Mouse (Mus musculus) hindbrain, postnatal 0 days (tissue): Measurements from ENCODE around the gene Dnajb6. TPM values are rescaled to one million over a fixed set of nuclear protein-coding genes. Genes with fewer than 3 reads are reported as not detected.
A peak's percentile ranks its signal among the peaks of the same experiment; 100 is the strongest.

Source experiments
- ATAC-seq: fragments of 200-750 bp; cut with Nextera tagmentation; 2 replicates; pipeline ENCODE4 v1.8.0; 2017; ENCODE audit warnings: mild to moderate bottlenecking, moderate TSS enrichment, moderate library complexity
- DNase-seq: peaks from one replicate; pipeline ENCODE4 v3.0.0-alpha.2; 2015; ENCODE audit warnings: low spot score
- H3K27ac ChIP-seq: fragments of 300-500 bp; sonication (generic); 2 replicates; pipeline ENCODE4 v1.5.1; 2014; ENCODE audit warnings: mild to moderate bottlenecking
- H3K27me3 ChIP-seq: fragments of 300-500 bp; sonication (generic); 2 replicates; pipeline ENCODE4 v1.6.1; 2014; ENCODE audit warnings: low read length, mixed read lengths; ENCODE audit not compliant: insufficient read depth
- H3K36me3 ChIP-seq: fragments of 300-500 bp; sonication (generic); 2 replicates; pipeline ENCODE4 v1.6.1; 2014; ENCODE audit warnings: low read length, mixed read lengths; ENCODE audit not compliant: insufficient read depth
- H3K4me1 ChIP-seq: fragments of 300-500 bp; sonication (generic); 2 replicates; pipeline ENCODE4 v1.6.1; 2014; ENCODE audit warnings: antibody characterized with exemption, low read length, mixed read lengths; ENCODE audit not compliant: insufficient read depth
- H3K4me2 ChIP-seq: fragments of 300-500 bp; sonication (generic); 2 replicates; pipeline ENCODE4 v1.6.1; 2014; ENCODE audit warnings: low read depth, mild to moderate bottlenecking, low read length, moderate library complexity, mixed read lengths
- H3K4me3 ChIP-seq: fragments of 300-500 bp; sonication (generic); 2 replicates; pipeline ENCODE4 v1.5.1; 2014; ENCODE audit warnings: low read length
- H3K9ac ChIP-seq: fragments of 300-500 bp; sonication (generic); replicated peaks from 2 replicates; pipeline ENCODE4 v1.6.1; 2014; ENCODE audit warnings: mild to moderate bottlenecking, low read length, moderate library complexity, mixed read lengths
- H3K9me3 ChIP-seq: fragments of 300-500 bp; sonication (generic); 2 replicates; pipeline ENCODE4 v1.6.1; 2016; ENCODE audit warnings: low read length, mixed read lengths
- CTCF ChIP-seq: IDR thresholded peaks from 2 replicates; pipeline ENCODE4 v1.5.1; 2016; ENCODE audit warnings: antibody characterized with exemption, control low read depth, low read depth
- WGBS: fragments of 180-500 bp; shearing (Covaris S2); extraction: QIAGEN DNeasy Blood & Tissue Kit; methylation state at CpG from one replicate; pipeline ENCODE4 v1.1.7; 2014; 5-methylcytosine and 5-hydroxymethylcytosine counted together
- polyA plus RNA-seq: library from polyadenylated mRNA; unstranded; fragments of >200 nt; fragmentation: Nextera tagmentation; extraction: Ambion mirVana; gene quantifications from 2 replicates; pipeline ENCODE4 v1.2.1, GENCODE M21; 2015
- total RNA-seq: library from RNA; depleted of rRNA; stranded (reverse); fragments of >200 nt; gene quantifications from 2 replicates; pipeline ENCODE4 v1.2.3, GENCODE M21; 2014

Gene Dnajb6
- total and polyA plus RNA-seq, 2 experiments from 2014 or later: 96.3 to 292 TPM

GRCm38 (mm10) chr5:29816523-29817242 lies 81.2 kb downstream of the Dnajb6 start:
- no peak for TF ChIP-seq CTCF
- H3K4me1 ChIP-seq: no peaks in the 10 kb centered on the region
- no peaks in the 10 kb centered on the region for H3K36me3 ChIP-seq
- WGBS: over 99% methylated on average over 5 of the region's 5 CpGs
- no peak for DNase-seq
- H3K27ac ChIP-seq: no peak overlapping the region
- H3K4me2 ChIP-seq: no peak overlapping the region
- no peak overlapping the region for H3K4me3 ChIP-seq
- no peaks in the 10 kb centered on the region for H3K27me3 ChIP-seq
- no peak for ATAC-seq
- H3K9ac ChIP-seq: no peak overlapping the region
- H3K9me3 ChIP-seq: no peaks in the 10 kb centered on the region

- H3K9me3 ChIP-seq: no peaks in the 10 kb centered on the region
- H3K27me3 ChIP-seq: no peaks in the 10 kb centered on the region
- H3K27ac ChIP-seq: no peak overlapping the region
- no peaks in the 10 kb centered on the region for H3K4me1 ChIP-seq
- ATAC-seq: no peak
- no peak overlapping the region for H3K9ac ChIP-seq
- no peak overlapping the region for H3K4me2 ChIP-seq
- WGBS: 72% methylated on average over 5 of the region's 5 CpGs
- TF ChIP-seq CTCF: no peak
- no peak overlapping the region for H3K4me3 ChIP-seq
- peak; percentile 27 for DNase-seq
- no peaks in the 10 kb centered on the region for H3K36me3 ChIP-seq
Measured at GRCm38 (mm10) chr5:29817400-29817799, 81.9 kb downstream of the Dnajb6 start.

GRCm38 (mm10) chr5:29818287-29818686 lies 82.8 kb downstream of the Dnajb6 start:
- Histone ChIP-seq H3K9ac (no peak overlapping the region), H3K27me3 (no peaks in the 10 kb centered on the region), H3K4me2 (no peak overlapping the region), H3K4me1 (no peaks in the 10 kb centered on the region), H3K36me3 (no peaks in the 10 kb centered on the region), H3K27ac (no peak overlapping the region), H3K4me3 (no peak overlapping the region), H3K9me3 (no peaks in the 10 kb centered on the region)
- TF ChIP-seq CTCF: no peak
- DNase-seq (no peak), ATAC-seq (no peak)
- WGBS: 54% methylated on average over 4 of the region's 4 CpGs

- Histone ChIP-seq H3K4me2 (no peak overlapping the region), H3K27me3 (no peaks in the 10 kb centered on the region), H3K9me3 (no peaks in the 10 kb centered on the region), H3K4me1 (no peaks in the 10 kb centered on the region), H3K36me3 (no peaks in the 10 kb centered on the region), H3K27ac (no peak overlapping the region), H3K9ac (no peak overlapping the region), H3K4me3 (no peak overlapping the region)
- 48% methylated on average over 3 of the region's 3 CpGs for WGBS
- peak; percentile 66; the same call in 1 of the 2 replicates for ATAC-seq
- DNase-seq: peak; percentile 82
- TF ChIP-seq CTCF: peak; percentile 69
Measured at GRCm38 (mm10) chr5:29824796-29825195, 89.3 kb downstream of the Dnajb6 start.

- Histone ChIP-seq H3K27me3 (no peaks in the 10 kb centered on the region), H3K9me3 (no peaks in the 10 kb centered on the region), H3K4me2 (no peak overlapping the region), H3K36me3 (no peaks in the 10 kb centered on the region), H3K27ac (no peak overlapping the region), H3K9ac (no peak overlapping the region), H3K4me3 (no peak overlapping the region), H3K4me1 (no peaks in the 10 kb centered on the region)
- TF ChIP-seq CTCF: no peak
- DNase-seq (no peak), ATAC-seq (no peak)
- 73% methylated on average over 4 of the region's 4 CpGs for WGBS
Measured at GRCm38 (mm10) chr5:29826780-29827179, 91.3 kb downstream of the Dnajb6 start.

GRCm38 (mm10) chr5:29842444-29843166 lies 107.1 kb downstream of the Dnajb6 start:
- Histone ChIP-seq H3K27me3 (no peaks in the 10 kb centered on the region), H3K4me1 (no peaks in the 10 kb centered on the region), H3K9ac (no peak overlapping the region), H3K4me3 (no peak overlapping the region), H3K9me3 (no peaks in the 10 kb centered on the region), H3K4me2 (no peak overlapping the region), H3K36me3 (no peaks in the 10 kb centered on the region), H3K27ac (no peak overlapping the region)
- ATAC-seq (no peak), DNase-seq (no peak)
- 65% methylated on average over 3 of the region's 3 CpGs for WGBS
- no peak for TF ChIP-seq CTCF

- H3K4me1 ChIP-seq: no peaks in the 10 kb centered on the region
- ATAC-seq: no peak
- no peaks in the 10 kb centered on the region for H3K27me3 ChIP-seq
- 69% methylated on average over 3 of the region's 3 CpGs for WGBS
- TF ChIP-seq CTCF: no peak
- no peak overlapping the region for H3K27ac ChIP-seq
- H3K4me2 ChIP-seq: no peak overlapping the region
- DNase-seq: no peak
- no peak overlapping the region for H3K4me3 ChIP-seq
- H3K9ac ChIP-seq: no peak overlapping the region
- no peaks in the 10 kb centered on the region for H3K36me3 ChIP-seq
- no peaks in the 10 kb centered on the region for H3K9me3 ChIP-seq
Measured at GRCm38 (mm10) chr5:29845038-29845437, 109.5 kb downstream of the Dnajb6 start.
